Mouse (Mus musculus) left cerebral cortex, postnatal 4 days (tissue): Measurements from ENCODE around the gene Ern2. TPM values are rescaled to one million over a fixed set of nuclear protein-coding genes. Genes with fewer than 3 reads are reported as not detected.
A peak's percentile ranks its signal among the peaks of the same experiment; 100 is the strongest.

Experiments
- DNase-seq: peaks from one replicate; pipeline ENCODE4 v3.0.0-alpha.2; 2022
- intact Hi-C: fragments of 180-260 bp; cut with DNase I; formaldehyde crosslinking; loops from one replicate; pipeline ENCODE4 v1.15.1; 2025
- total RNA-seq, 2 experiments: library from RNA; stranded (reverse); gene quantifications; 2 replicates each; pipeline ENCODE4 v1.2.3; 2021

Gene Ern2
- total RNA-seq, 2 experiments from 2014 or later: 2.8 to 3.1 TPM

DNA sequence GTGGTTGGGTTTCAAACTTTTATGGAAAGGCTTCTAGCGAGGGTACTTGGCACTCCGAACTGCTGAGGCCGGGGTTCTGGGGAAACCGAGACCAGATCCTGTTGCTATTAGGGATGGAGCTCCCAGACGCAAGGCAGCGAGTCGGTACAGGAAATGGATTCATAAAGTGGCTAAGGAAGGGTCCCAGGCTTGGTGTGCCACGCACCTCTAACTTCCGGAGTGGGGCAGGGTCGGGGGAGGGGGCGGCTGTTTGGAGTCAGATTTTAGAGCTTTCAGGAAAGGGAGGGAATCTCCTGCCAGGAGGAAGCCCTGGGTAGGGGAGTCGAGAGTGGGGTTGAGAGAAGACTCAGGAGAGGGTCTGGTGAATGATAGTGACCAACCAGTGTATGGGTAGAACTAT, 26.0 kb downstream of the Ern2 start:
- no peak for DNase-seq
- intact Hi-C loops: no loop called here

- peak; percentile 89 for DNase-seq
- intact Hi-C loops: no loop called here
Measured at GRCm38 (mm10) chr7:122158915-122159902, 26.8 kb downstream of the Ern2 start, which contains the start of gene Plk1. Gene Plk1, plus strand, starts transcription at chr7:122159439.

- no peak for DNase-seq
Measured at GRCm38 (mm10) chr7:122158488-122158887, 27.5 kb downstream of the Ern2 start.

GRCm38 (mm10) chr7:122152473-122152872, 33.5 kb downstream of the Ern2 start:
- intact Hi-C loops: no loop called here
- DNase-seq: no peak

More at GRCm38 (mm10) chr7:122158488-122158887, 27.5 kb downstream of the Ern2 start:
- intact Hi-C loops: no loop called here

DNA sequence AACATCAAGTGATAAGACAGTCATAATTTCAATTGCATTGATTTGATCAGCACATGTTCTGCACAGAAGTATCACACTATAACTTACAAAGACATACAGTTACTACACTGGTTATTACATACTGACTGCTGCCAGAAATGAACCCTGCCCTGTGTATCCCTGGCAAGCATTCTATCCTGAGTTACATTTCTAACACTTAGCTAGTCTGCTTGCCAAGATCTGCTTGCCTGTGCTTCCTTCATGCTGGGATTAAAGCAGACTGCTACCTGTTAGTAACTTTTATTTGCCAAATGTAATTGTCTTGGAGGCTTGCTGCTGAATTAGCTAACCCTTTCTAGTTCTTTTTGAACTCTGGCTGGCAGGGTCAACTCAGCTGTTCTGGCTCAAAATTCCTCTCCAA, 45.0 kb downstream of the Ern2 start:
- intact Hi-C loops: no loop called here
- DNase-seq: no peak

DNA sequence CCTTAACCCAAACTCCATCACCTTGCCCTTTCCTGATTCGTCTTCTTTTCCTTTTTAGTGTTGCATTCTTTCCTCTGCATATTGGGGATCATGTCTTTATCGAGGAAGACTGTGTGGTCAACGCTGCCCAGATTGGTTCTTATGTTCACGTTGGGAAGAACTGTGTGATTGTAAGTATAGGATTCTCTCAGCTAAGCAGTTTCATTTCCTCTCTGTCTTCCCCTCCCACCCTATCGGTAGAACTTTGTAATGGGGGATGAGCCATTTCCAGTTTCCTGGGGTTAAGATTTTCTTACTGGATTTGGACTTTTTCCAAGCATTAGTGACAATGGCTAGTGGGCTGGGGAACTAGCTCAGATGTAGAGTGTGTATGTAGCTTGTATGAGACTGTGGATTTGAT, 47.8 kb downstream of the Ern2 start:
- intact Hi-C loops: no loop called here
- DNase-seq: no peak

DNA sequence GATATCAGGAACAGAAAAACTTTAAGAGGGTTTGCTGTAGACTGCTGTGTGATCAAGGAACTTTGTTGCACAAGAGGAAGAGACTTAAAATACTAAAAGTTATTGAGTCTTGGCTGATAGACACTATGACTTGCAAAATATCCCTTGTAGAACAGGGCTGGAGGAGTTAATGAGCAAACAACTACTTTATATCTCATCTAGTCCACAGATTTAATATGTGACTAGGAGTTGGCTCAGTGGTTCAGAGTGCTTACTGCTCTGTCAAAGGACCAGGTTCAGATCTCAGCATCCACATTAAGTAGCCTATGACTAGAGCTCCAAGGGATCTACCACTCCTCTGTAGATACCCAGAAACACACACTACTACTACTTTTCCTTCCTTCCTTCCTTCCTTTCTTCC, 48.9 kb downstream of the Ern2 start:
- DNase-seq: no peak
- intact Hi-C loops: no loop called here

DNA sequence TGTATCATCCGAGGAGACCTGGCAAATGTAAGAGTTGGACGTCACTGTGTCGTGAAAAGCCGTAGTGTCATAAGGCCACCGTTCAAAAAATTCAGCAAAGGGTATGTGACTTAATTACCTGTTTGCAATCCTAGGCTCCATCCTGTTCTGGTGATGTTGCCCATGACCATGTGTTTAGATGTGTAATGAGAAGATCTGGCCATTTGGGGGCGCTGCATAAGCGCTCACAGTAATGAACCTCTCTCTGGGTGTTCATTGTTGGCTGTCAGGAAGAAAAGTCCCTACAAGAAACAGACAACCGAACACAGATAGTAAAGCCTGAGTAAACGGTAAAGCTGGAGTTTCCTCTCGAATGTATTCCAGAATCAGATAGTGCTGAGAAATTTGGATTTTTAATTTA, 50.9 kb downstream of the Ern2 start:
- intact Hi-C loops: no loop called here
- no peak for DNase-seq

DNA sequence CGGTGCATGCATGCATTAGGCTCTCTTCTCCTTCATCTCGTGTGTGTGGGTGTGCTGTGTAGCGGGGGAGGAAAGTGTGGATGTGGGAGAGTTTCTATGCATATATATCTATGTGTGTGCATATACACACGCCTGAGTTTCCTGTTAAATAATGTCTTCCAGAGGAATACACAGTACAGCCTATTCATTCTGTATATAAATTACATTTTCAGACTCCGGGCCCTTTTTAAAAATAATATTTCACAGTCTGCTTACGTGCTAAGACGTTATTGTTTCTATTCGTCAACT, 52.7 kb downstream of the Ern2 start:
- intact Hi-C loops: no loop called here
- no peak for DNase-seq

DNA sequence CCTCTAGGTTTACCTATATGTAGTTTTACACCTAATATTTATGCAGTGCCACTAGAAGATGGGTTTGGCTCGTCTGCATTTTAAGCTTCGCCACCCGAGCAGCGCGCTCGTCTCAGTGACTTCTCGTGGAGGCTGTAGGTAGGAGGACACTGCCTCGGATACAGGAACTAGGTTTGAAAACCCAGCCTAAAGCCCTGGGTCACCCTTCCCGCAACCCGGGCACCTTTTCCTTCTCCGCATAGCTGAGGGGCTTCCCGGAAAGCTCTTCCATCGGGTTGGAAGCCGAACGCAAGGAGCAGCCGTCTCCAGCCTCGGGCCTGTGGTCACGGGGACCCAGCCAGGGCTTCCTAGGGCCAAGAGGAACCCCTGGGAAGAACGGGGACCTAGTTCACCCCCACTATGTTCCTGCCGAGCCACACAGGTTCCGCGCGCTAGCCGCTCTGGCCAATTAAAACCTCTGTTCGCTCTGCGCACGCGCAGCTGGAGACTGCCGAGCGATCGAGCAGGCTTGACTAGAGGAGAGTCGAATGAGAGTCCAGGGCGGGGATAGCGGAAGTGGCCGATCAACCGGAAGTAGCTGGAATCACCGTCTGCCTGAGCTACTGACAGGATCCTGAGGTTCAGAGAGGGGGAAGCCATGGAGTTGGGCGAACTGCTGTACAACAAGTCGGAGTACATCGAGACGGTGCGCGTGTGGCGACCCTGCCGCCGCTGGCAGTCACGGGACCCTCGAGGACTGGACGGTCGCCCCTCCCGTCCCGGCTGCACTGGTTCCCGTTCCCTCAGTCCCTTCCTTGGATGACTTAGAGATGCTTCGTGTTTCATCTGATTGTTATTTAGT, 53.3 kb downstream of the Ern2 start, which contains the start of the genes Palb2 and Dctn5:
Palb2 (minus strand) TSS at position 489 of the 841 bp plus-strand sequence.
Dctn5 (plus strand) TSS at position 545 of the 841 bp plus-strand sequence.
- intact Hi-C loops: no loop called here
- peak; percentile 98 for DNase-seq

GRCm38 (mm10) chr7:122131834-122132233, 54.2 kb downstream of the Ern2 start:
- no peak for DNase-seq
- intact Hi-C loops: no loop called here

DNA sequence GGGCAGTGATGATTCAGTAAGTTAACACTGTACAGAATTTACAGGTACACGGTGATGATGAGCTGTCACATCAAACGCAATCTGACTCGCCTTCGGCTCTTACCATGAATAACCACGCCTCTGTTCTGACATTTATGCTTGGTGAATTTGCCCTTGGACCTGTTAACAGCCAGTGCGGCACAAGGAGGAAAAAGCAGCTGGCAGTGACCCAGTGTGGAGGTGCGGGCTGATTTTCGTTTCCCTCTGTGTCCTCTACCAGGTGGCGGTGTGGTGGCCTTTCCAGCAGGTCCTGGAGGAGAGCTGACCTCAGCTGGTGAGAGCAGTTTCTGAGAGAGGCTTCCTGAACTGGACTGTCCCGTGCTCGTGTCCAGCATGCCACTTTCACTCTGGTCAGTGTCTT, 59.1 kb downstream of the Ern2 start:
- intact Hi-C loops: no loop called here
- no peak for DNase-seq

GRCm38 (mm10) chr7:122125636-122126035, 60.4 kb downstream of the Ern2 start:
- intact Hi-C loops: no loop called here
- no peak for DNase-seq

GRCm38 (mm10) chr7:122123518-122123917, 62.5 kb downstream of the Ern2 start:
- intact Hi-C loops: no loop called here
- no peak for DNase-seq

Other genes starting within 250 kb of the Ern2 start
- gene Cog7, start 204.5 kb downstream of the Ern2 start, total RNA-seq: 10 to 100 TPM; 24.5 to 26.2 TPM
- 10 to 100 TPM; 57.3 to 57.4 TPM for gene Gga2, start 165.0 kb downstream of the Ern2 start, total RNA-seq
- 10 to 100 TPM; 82.6 to 87.1 TPM for gene Ubfd1, start 119.0 kb downstream of the Ern2 start, total RNA-seq
- gene Ears2, start 118.9 kb downstream of the Ern2 start, total RNA-seq: 1 to 10 TPM; 8.9 to 9.8 TPM
- 100 to 1,000 TPM; 202 to 220 TPM for gene Ndufab1, start 84.3 kb downstream of the Ern2 start, total RNA-seq
- 1 to 10 TPM; 2.8 to 3.8 TPM for gene Palb2, start 53.2 kb downstream of the Ern2 start, total RNA-seq
- 10 to 100 TPM; 96.5 to 96.6 TPM for gene Dctn5, start 53.2 kb downstream of the Ern2 start, total RNA-seq
- 1 to 10 TPM; 6.2 to 6.5 TPM for gene Plk1, start 26.8 kb downstream of the Ern2 start, total RNA-seq
- gene Chp2, start 33.3 kb upstream of the Ern2 start, total RNA-seq: 1 to 10 TPM; 1.2 to 1.9 TPM
- 100 to 1,000 TPM; 365 to 390 TPM for gene Prkcb, start 102.5 kb upstream of the Ern2 start, total RNA-seq